Mouse (Mus musculus): Measurements from ENCODE around the gene Dnah2.

DNA sequence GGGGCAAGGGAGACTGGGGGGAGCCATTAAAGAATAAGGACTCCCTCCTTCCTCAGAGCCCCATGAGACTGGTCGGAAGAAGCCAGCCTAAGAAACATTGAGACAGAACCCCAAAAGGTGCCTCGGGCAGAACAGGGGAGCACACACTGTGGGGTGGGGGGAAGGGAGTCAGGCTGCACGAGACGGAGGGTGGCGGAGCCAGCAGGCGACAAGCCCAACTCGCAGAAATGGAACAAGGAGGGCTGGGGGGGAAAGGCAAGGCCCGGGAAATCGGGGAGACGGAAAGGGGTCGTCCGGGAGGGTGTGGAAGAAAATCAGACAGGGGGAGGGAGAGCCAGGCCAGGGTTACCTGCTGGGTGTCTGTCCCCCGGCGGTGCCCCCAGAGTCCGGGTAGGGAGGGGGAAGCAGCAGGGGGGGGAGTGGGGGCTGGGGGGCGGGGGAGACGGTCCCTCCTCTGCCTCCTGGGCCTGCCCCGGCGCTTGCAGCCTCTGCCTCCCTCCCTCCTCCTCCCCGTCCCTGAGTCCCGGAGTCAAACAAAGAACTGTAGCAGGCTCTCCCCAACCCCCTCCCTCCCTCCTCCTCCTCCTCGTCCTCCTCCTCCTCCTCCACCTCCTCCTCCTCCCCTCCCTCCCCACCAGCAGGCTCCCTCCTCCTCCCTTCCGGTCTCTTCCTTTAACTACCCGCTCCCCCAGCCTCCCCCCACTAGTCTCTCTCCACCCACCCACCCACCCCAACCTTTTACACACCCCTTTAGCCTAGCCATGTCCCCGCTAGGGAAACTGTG, 133.1 kb downstream of the Dnah2 start:
- TF ChIP-seq GATA1 (IDR thresholded peaks at IDR 0.05; ENCODE audit: low read length) (no peak), TAL1 (IDR thresholded peaks at IDR 0.05; ENCODE audit: low read length) (no peak)
